Comparison of ENCODE assay signal across 8 mouse cellular contexts in the genomic region with DNA sequence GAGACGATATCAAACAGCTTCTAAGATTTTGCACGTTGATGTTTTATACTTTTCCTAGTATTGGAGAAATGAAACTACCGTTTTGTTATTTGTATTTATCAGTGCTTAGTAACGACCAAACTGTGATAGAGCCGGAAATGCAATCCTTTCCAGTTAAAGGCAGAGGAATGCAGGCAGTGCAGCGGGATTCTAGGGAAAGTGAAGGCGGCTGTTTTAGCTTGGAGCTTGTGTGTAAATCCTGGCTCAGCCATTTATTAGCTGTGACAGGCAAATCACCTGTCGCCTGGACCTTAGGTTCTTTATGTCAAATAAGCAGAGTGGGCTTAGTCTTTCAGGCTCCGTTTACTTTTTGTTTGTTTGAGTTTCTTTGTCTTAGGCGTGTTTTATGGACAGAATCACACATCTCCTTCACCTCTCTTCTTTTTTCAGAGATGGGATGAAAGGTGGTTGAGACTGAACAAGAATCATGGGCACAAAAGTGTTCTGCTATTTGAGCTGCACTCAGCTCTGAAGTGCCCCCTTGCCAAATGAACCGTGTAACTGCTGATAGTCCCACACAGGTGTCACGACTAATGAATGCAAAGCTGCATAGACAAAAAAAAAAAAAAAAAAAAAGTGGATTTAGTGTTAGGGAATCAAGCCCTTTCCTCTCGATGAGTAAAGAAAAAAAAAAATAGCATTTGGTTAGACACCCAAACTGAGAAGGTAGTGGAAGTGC. TPM values are rescaled to one million over a fixed set of nuclear protein-coding genes. Genes with fewer than 3 reads are reported as not detected.
DNase-seq lines count a peak whose midpoint lies in the region; ATAC-seq and TF ChIP-seq lines count a peak whose summit lies in the region.

No protein-coding gene starts in this region.

- no peak for ATAC-seq in heart, embryonic 13.5 days (ENCODE audit: extremely low read depth, insufficient number of reproducible peaks, low FRiP score, low TSS enrichment)
- no peak for ATAC-seq in limb, embryonic 11.5 days (ENCODE audit: insufficient number of reproducible peaks, low FRiP score, low TSS enrichment, low read depth)

- H3K4me1 ChIP-seq in heart, embryonic 13.5 days, result peaks cover 12% of the 10 kb centered on the region
- H3K4me1 ChIP-seq in limb, embryonic 11.5 days (ENCODE audit: control insufficient read depth, insufficient read depth, low read length), result peaks cover 10% of the 10 kb centered on the region

- H3K36me3 ChIP-seq in heart, embryonic 13.5 days, result no peaks in the 10 kb centered on the region
- H3K36me3 ChIP-seq in limb, embryonic 11.5 days (ENCODE audit: control insufficient read depth, insufficient read depth, low read length), result no peaks in the 10 kb centered on the region
- H3K36me3 ChIP-seq in myocyte (ENCODE audit: control insufficient read depth, insufficient read depth), result no peaks in the 10 kb centered on the region

- peak overlapping the region; percentile 83 for H3K4me2 ChIP-seq in heart, embryonic 13.5 days
- peak overlapping the region; percentile 75 for H3K4me2 ChIP-seq in limb, embryonic 11.5 days (ENCODE audit: low read depth, severe bottlenecking)
- H3K4me2 ChIP-seq in myocyte (ENCODE audit: low read depth), result peak overlapping the region; percentile 91

- peaks cover 4% of the 10 kb centered on the region; the same call in 1 of the 2 replicates for H3K9me3 ChIP-seq in heart, embryonic 13.5 days
- no peaks in the 10 kb centered on the region for H3K9me3 ChIP-seq in limb, embryonic 11.5 days (ENCODE audit: control insufficient read depth, low read length)

- no peaks in the 10 kb centered on the region for H3K79me2 ChIP-seq in myocyte (ENCODE audit: control insufficient read depth, insufficient read depth)

- no peaks in the 10 kb centered on the region for H3K27me3 ChIP-seq in heart, embryonic 13.5 days (replicated peaks)
- no peaks in the 10 kb centered on the region for H3K27me3 ChIP-seq in limb, embryonic 11.5 days (ENCODE audit: control insufficient read depth, insufficient read depth, low read length)
- H3K27me3 ChIP-seq in myocyte (ENCODE audit: control insufficient read depth, insufficient read depth, insufficient read length), result no peaks in the 10 kb centered on the region

- peak overlapping the region; percentile 72 for H3K4me3 ChIP-seq in heart, embryonic 13.5 days
- H3K4me3 ChIP-seq in limb, embryonic 11.5 days (ENCODE audit: low read depth, low read length), result peak overlapping the region; percentile 70
- H3K4me3 ChIP-seq in myocyte, result peak overlapping the region; percentile 78

- H3ac ChIP-seq in myocyte (ENCODE audit: control insufficient read depth, insufficient read length), result peak overlapping the region; percentile 15

- H3K9ac ChIP-seq in heart, embryonic 13.5 days, result peak overlapping the region; percentile 81
- no peak overlapping the region for H3K9ac ChIP-seq in limb, embryonic 11.5 days (ENCODE audit: low read length)

- WGBS in heart, embryonic 13.5 days, result 8% methylated on average over 13 of the region's 13 CpGs
- 6% methylated on average over 13 of the region's 13 CpGs for WGBS in limb, embryonic 11.5 days

- TF ChIP-seq POLR2A in myocyte (IDR thresholded peaks at IDR 0.05; ENCODE audit: insufficient read length, low read depth), result no peak

- peak overlapping the region; percentile 77; the same call in 1 of the 2 replicates for H3K27ac ChIP-seq in heart, embryonic 13.5 days (replicated peaks)
- H3K27ac ChIP-seq in limb, embryonic 11.5 days (replicated peaks; ENCODE audit: low read depth, low read length), result 0 out of 2 replicates have a peak overlapping the region, but pooled peaks have one; percentile 26

- peak; percentile 88 for DNase-seq in A20 (ENCODE audit: low read depth, low spot score)
- DNase-seq in brain, adult 2 months (ENCODE audit: low read depth, low spot score), result peak; percentile 33
- DNase-seq in limb, embryonic 11.5 days (ENCODE audit: low spot score), result peak; percentile 48
- no peak for DNase-seq in adrenal gland, postnatal 4 days (ENCODE audit: low spot score in 2 of 2)
- DNase-seq in urinary bladder, postnatal 10 days (ENCODE audit: low spot score), result no peak
- DNase-seq in ovary, adult 18-20 months (ENCODE audit: low spot score), result no peak

TF ChIP-seq in myocyte, 11 proteins besides CTCF, POLR2A, EP300 and RAD21:
- TF ChIP-seq REST (IDR thresholded peaks at IDR 0.05; ENCODE audit: insufficient read depth, insufficient read length), result no peak
- no peak for TF ChIP-seq TCF3 (IDR thresholded peaks at IDR 0.05; ENCODE audit: insufficient read length, low read depth)
- TF ChIP-seq CEBPB (IDR thresholded peaks at IDR 0.05; ENCODE audit: insufficient read depth, poor library complexity, severe bottlenecking), result no peak
- no peak for TF ChIP-seq USF1 (IDR thresholded peaks at IDR 0.05; ENCODE audit: low read depth)
- no peak for TF ChIP-seq SRF (IDR thresholded peaks at IDR 0.05; ENCODE audit: control insufficient read depth, insufficient read length, low read depth)
- TF ChIP-seq MAX (IDR thresholded peaks at IDR 0.05; ENCODE audit: low read depth), result no peak
- no peak for TF ChIP-seq MYOG (IDR thresholded peaks at IDR 0.05; ENCODE audit: control insufficient read depth in 1 of 3, insufficient read depth in 1 of 3, insufficient read length in 2 of 3, low read depth in 2 of 3)
- TF ChIP-seq POLR2AphosphoS2 (IDR thresholded peaks at IDR 0.05; ENCODE audit: insufficient read length, low read depth), result no peak
- no peak for TF ChIP-seq E2F4 (IDR thresholded peaks at IDR 0.05; ENCODE audit: insufficient read depth)

RNA-seq across cellular contexts. Expression of gene Ccdc171, which starts 1.1 kb away (rescaled TPM):
- 2.3 and 2.6 TPM in 2 replicates for polyA plus RNA-seq in heart, embryonic 13.5 days (2015; fragmentation: Nextera tagmentation; extraction: Ambion mirVana)
- 5.2 and 5.9 TPM in 2 replicates for polyA plus RNA-seq in limb, embryonic 11.5 days (2014; fragmentation: Nextera tagmentation; extraction: Ambion mirVana)
- 0.26 TPM for polyA plus RNA-seq in myocyte (2012; fragmentation: generic; extraction: Trizol)
- 1 to 10 TPM; 3.3 to 3.5 TPM for total RNA-seq in adrenal gland, postnatal 4 days (2021)

RNA-seq across cellular contexts. Expression of gene Psip1, which starts 40.2 kb away (rescaled TPM):
- polyA plus RNA-seq in heart, embryonic 13.5 days (2015; fragmentation: Nextera tagmentation; extraction: Ambion mirVana), result 76.7 and 77.5 TPM in 2 replicates
- 313 and 341 TPM in 2 replicates for polyA plus RNA-seq in limb, embryonic 11.5 days (2014; fragmentation: Nextera tagmentation; extraction: Ambion mirVana)
- polyA plus RNA-seq in myocyte (2012; fragmentation: generic; extraction: Trizol), result 24.0 TPM
- total RNA-seq in adrenal gland, postnatal 4 days (2021), result 10 to 100 TPM; 79.9 to 95.3 TPM

Comparison
In these comparisons a context has a peak if more than half of its experiments do, and no peak if none do; other contexts are left out.
1. DNase-seq: peak in A20 (single experiment), brain, adult 2 months (single experiment) and limb, embryonic 11.5 days (single experiment); none in adrenal gland, postnatal 4 days (0 of 2), urinary bladder, postnatal 10 days (single experiment) and ovary, adult 18-20 months (single experiment).
2. Peak in every context shown above with its lines, with median percentiles within 50 percentile points of each other: H3K4me2 ChIP-seq and H3K4me3 ChIP-seq.